Mouse (Mus musculus) layer of hippocampus, postnatal 10 days (tissue): ENCODE measurements around the gene Fam83e. TPM values are rescaled to one million over a fixed set of nuclear protein-coding genes. Genes with fewer than 3 reads are reported as not detected.

ENCODE experiments used
- DNase-seq, 2 experiments: peaks; one replicate each; pipeline ENCODE4 v3.0.0; 2021; ENCODE audit warnings: low spot score in 2 of 2
- total RNA-seq, 2 experiments: library from RNA; stranded (reverse); gene quantifications; 2 replicates each; pipeline ENCODE4 v1.2.3; 2021

Gene Fam83e
- total RNA-seq, 2 experiments from 2014 or later, result 0.34 to 0.51 TPM

DNA sequence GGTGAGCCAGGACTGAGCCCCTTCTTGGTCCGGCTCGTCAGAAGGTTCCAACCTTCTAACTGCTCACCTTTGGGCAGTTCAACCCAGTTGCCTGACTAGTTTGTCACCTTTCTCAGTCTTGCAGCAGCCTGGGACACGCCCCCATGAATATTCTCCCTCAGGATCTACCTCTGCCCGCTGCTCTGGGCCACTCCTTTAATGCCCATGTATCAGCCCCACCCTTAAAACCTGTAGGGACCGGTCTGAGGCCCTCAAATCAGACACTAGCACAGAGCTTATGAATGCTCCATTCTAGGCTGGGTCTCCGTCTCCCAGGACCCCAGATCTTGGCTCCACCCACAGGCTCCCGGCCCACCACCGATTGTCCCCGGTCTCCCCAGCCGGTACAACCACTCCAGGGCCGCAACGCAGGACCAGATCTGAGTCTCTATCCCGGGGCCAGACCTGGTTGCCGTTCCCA, 6.4 kb upstream of the Fam83e start:
- DNase-seq, result no peak

- peak; percentile 97 to 98 for DNase-seq
Measured at GRCm38 (mm10) chr7:45715090-45715708, 5.8 kb upstream of the Fam83e start, which contains the start of gene Rpl18. Gene Rpl18, plus strand, starts transcription at chr7:45715457.

GRCm38 (mm10) chr7:45715741-45716459, 5.1 kb upstream of the Fam83e start:
- peak in 1 of 2 experiments; percentile 24 for DNase-seq

DNA sequence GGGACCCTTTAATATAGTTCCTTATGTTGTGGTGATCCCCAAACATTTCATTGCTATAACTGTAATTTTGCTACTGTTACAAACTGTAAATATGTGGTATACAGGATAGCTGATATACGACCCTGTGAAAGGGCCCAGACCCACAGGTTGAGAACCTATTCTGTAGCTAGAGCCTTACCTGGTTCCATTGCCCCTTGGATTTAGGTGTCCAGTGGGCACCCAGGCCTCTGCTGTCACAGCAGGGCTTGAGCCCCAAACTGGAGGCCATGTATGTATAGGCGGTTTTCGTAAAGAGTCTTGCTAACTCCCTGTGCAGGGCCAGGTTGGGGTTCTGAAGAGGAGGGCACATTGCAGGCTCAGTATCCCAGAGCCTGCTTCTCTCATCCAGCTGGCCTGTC, 4.6 kb upstream of the Fam83e start:
- no peak for DNase-seq

GRCm38 (mm10) chr7:45716952-45717917, 3.8 kb upstream of the Fam83e start:
- DNase-seq, result peak in 1 of 2 experiments; percentile 15

DNA sequence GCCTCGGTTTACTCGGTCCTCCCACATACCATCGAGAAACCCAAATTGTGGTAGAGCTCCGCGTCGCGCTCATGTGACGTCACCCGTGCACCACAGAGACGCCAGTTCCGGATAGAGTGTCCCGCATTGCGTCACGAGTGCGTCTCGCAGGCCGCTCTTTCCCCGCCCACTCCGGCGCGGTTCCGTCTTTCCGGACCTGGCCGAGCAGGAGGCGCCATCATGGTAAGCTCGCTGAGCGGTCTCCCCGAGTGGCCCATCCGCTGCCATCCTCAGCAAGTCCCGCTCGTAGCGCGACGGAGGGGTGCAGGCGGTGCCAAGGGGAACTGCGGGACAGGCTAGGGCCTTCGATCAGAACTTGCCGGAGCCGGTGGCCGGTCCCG, 3.1 kb upstream of the Fam83e start, which contains the start of gene Sphk2:
Sphk2 (minus strand) TSS at position 85 of the 380 bp plus-strand sequence.
- peak; percentile 99 for DNase-seq

DNA sequence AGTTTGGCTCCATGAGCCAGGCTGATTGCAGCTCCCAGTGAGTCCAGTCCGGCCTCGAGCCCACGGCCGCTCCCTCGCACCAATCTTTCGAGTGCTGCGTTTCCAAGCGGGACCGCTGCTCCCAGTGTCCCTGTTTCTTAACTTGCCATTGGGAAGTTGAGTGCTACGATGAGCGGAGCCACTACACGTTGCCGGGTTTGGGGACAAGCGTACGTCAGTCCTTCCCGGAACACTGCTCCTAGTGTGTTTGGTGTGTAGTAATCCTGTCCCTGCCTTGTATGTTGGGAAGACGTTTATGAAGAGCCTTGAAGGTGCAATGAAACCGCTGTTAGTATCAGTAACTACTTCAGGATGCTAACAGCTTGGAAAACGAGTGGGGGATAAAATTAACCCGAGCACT, 2.7 kb upstream of the Fam83e start:
- DNase-seq, result no peak

GRCm38 (mm10) chr7:45719180-45719579, 1.8 kb upstream of the Fam83e start:
- DNase-seq, result peak in 1 of 2 experiments; percentile 2

- DNase-seq, result peak in 1 of 2 experiments; percentile 3
Measured at GRCm38 (mm10) chr7:45719738-45720412, 1.1 kb upstream of the Fam83e start.

DNA sequence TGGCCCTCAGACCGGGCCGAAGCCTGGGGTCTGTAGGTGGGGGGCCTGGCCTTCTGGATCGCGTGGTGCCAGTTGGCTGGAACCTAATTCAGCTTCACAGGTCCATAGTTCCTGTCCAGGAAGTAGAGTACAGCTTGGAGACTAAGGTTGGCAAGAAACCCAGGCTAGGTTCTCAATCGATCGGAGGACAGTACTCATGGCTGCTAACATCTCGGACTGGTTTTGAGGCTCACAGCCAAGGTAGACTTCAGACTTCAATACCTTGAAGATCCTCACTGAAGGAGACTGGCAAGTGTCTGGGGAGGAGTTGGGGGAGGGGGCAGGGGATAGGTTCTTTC, 191 bp downstream of the Fam83e start:
- DNase-seq, result no peak

DNA sequence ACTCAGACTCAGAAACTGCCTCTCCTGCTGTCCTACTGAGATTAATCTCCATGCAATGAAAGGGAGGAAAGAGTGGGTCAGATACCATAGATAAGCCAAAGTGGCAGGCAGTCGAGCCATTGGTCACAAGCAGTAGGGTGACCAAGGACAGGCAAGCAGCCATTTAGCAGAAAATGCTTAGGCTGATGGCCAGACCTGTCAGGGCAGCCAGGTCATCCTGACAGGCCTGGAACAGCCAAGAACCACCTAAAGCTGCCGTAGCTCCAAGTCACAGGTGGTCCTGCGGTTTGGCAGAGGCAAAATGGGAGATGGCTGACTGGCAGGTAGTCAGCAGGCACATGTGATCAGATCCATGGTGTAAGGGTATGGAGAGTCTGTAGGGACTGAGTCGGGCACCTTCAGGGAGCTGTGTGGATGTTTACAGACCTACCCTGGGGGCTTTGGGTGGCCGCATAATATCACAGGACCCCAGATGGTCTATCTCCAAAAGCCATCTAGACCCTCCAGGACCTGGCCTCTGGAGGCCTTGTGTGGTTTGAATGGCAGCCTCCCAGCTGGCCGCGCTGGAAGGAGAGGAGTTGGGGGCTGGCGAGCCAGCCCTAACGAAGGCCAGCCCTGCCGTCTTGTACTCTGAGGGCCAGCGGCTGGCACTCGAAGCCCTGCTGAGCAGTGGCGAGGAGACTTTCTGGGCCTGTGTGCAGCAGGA, 783 bp downstream of the Fam83e start:
- DNase-seq, result peak in 1 of 2 experiments; percentile 36

DNA sequence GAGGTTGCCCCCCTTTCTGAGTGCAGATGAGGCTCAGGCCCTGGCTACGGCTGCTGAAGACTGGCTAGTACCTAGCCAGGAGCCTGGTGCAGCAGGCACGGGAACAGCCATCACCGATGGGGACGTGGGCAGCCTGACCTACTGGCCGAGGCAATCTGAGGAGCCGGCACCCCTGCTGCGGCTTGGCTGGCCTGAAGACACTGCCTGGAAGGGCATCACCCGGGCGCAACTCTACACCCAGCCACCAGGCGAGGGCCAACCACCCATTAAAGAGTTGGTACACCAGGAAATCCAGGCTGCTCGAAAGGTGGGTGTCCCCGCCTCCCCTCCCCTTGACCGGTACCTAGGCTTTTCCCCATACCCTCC, 1.3 kb downstream of the Fam83e start:
- DNase-seq, result no peak

- DNase-seq, result no peak
Measured at GRCm38 (mm10) chr7:45723301-45723700, 2.3 kb downstream of the Fam83e start.

GRCm38 (mm10) chr7:45723781-45724180, 2.8 kb downstream of the Fam83e start:
- DNase-seq, result no peak

- DNase-seq, result no peak
Measured at GRCm38 (mm10) chr7:45725151-45725550, 4.1 kb downstream of the Fam83e start.

DNA sequence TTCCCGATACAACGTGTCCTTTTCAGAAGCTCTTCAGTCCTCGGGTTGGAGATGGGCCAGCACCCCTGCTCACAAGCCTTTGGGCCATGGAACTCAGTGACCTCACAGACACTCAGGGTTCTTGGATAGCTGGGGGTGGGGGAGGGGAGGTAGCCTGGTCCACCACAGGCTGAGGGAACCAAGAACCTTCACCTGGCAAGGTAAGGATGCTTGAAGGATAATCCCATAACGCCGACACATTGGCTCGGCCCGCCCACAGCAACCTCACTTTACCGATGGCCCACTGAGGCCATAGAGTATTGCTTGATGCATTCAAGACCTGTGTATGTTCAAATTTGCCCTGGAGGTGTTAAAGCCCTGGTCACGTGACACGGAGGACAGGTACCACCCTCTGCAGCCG, 4.7 kb downstream of the Fam83e start, which contains the start of gene Spaca4:
Spaca4 (minus strand) TSS at position 101 of the 400 bp plus-strand sequence.
- DNase-seq, result no peak

DNA sequence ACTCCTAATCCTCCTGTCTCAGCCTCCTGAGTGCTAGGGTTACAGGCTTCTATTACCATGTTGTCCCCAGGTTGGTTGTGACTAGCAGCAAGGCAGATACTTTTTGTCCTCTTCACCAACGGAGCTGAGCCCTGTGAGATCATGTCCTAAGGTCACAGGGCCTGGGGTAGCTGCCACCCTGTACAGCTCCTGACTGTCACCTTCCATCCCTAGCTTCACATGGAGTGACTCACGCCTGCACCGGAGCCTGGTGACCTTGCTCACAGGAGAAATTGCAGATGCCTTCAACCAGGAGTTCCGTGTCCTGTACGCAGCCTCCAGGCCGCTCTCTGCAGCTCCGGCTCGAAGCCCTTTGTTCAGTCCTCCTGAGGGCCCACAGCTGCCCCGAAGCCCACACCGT, 5.4 kb downstream of the Fam83e start:
- no peak for DNase-seq

- DNase-seq, result no peak
Measured at GRCm38 (mm10) chr7:45727625-45728024, 6.6 kb downstream of the Fam83e start.

DNA sequence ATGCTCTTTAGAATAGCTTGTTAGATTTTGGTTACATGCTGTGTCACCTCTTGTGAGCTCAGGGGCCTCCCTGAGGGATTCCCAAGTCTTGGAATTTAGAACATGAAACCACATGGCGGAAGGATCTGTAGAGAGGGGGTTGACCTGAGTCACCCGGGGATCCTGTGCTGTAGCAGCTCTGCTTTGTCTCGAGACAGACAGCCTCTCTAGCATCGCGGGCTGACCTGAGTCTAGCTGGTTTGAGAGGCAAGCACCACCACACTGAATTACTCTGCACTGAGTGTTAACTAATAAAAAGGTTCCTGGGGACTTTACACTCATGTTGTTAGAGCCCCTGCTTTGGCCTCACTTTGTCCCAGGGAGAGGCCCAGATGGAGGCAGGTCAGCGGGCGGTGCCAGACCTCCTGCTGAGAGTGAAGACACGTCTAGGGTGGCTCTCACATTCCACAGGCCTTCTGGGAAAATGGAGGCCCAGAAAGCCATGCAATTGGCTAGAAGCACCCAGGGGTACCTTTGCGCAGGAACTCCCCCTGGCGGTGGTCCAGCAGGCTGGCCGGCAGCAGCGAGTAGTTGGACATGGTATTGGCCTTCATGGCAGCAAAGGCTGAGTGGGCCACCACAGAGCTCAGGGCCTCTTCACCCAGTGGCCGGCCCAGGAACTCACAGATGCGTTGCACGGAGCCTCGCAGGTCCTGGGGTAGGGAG, 9.9 kb downstream of the Fam83e start:
- no peak for DNase-seq

- no peak for DNase-seq
Measured at GRCm38 (mm10) chr7:45733477-45733876, 12.5 kb downstream of the Fam83e start.
